Mouse (Mus musculus) fibroblast of lung, adult 2 months (primary cell): ENCODE results near the gene Gm20594.

ENCODE experiments used
- DNase-seq: peaks from one replicate; pipeline ENCODE4 v3.0.0-alpha.2; 2011; ENCODE audit warnings: low read depth

The Gm20594 gene

DNA sequence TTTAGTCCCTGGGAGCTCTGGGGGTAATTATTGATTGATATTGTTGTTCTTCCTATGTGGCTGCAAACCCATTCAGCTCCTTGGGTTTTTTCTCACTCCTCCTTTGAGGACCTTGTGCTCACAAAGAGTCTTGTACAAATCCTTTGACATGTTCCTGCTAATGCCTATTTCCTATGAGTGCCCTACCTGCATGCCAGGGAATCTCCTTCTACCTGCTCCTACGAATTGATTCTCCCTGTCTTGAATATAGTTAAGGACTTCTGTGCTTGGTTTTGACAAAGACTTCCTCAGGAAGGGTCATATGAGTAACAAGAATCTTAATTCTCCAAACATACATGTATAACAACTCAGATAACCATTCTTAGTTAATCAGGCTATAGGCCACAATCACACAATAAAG lies at the start of gene Gm20594:
Gm20594 (plus strand) TSS at position 301 of the 400 bp plus-strand sequence.
- DNase-seq = no peak

DNA sequence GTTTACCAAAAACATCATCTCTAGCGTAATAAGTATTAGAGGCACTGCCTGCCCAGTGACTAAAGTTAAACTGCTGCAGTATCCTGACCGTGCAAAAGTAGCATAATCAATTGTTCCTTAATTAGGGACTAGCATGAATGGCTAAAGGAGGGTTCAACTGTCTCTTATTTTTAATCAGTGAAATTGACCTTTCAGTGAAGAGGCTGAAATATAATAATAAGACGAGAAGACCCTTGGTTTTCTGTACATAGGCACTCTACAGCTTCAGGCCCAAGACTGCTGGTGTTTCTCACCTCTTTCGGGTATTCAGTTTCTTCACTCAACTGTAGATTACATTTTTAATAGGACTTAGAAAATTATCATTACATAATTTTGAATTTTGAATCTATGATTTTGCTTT lies 398 bp downstream of the Gm20594 start:
- no peak for DNase-seq

- DNase-seq = no peak
Observed at GRCm38 (mm10) chr6:79833845-79834244, 16.1 kb downstream of the Gm20594 start.

DNA sequence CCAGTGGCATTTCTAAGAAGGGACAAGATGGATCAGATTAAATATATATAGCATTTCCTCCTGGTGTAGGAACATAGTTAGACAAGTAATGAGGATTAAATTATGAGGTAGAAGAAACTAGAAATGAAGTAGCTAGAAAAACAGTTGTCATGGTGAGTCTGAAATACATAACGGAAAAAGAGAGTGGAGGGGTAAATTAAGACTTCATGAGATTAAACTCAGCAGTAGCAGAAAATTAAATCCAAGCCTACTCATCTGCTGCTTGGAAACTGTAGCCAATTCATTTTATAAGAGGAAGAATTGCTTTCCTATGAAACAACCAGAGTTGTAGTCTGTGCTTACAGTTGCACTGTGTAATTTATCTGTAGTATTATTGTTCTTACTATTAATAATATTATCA lies 29.1 kb downstream of the Gm20594 start:
- DNase-seq = no peak
